Mouse (Mus musculus): Measurements from ENCODE around the gene 3830417A13Rik. TPM values are rescaled to one million over a fixed set of nuclear protein-coding genes. Genes with fewer than 3 reads are reported as not detected.

The 3830417A13Rik gene
- under 1 TPM in 1 of 2 experiments, not detected in 1; 0.50 TPM for polyA plus RNA-seq (2017; shearing (Covaris generic))

DNA sequence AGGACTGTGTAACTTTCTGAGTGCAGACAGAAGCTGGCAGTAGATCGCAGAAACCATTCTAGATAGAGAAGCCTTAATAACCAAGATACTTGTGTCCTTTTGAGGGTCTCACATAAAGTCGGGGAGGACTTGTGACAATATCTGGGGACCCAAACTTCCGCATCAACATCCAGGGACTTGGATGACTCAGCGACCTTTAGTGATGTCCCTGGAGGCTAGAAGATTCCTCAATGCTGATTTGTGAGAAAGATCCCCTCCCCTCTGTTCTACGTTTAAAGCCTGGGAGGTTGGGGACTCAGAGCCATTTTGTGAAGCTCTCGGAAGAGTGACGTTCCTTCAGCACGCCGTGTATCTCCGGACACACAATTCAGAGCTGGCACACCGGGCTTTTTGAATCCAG, at the start of gene 3830417A13Rik:
3830417A13Rik (plus strand) TSS at position 301 of the 400 bp plus-strand sequence.

DNA sequence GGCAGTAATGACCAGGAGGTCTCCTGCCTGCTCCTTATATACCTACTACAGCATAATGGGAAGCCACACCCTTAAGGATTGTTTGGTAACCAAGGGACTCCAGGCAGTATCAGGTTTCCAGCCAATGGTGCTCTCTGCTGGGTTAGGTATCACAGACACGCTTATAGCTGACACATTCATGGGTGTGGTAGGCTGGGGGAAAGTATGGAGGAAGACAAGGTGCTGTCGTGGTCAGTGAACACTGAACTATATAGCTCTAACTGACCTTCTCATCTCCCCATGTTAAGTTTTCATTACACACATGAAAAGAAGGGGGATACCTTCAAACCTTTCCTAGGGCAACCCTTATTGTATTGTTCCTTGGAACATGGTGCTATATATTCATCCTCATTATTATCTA, 21.2 kb upstream of the 3830417A13Rik start, which contains the start of gene Gm6760:
Gm6760 (minus strand) TSS at position 101 of the 400 bp plus-strand sequence.

Other genes starting within 250 kb of the 3830417A13Rik start
- not detected for gene Gm6760, start 21.4 kb upstream of the 3830417A13Rik start, polyA plus RNA-seq (2017; shearing (Covaris generic))
- gene Slitrk4, start 103.4 kb downstream of the 3830417A13Rik start, polyA plus RNA-seq (2017; shearing (Covaris generic)): not detected